Mouse (Mus musculus): ENCODE measurements around the gene Mroh9. TPM values are rescaled to one million over a fixed set of nuclear protein-coding genes. Genes with fewer than 3 reads are reported as not detected.

The Mroh9 gene
- polyA plus RNA-seq (2016; fragmentation: Nextera tagmentation; extraction: Ambion mirVana), result not detected in 2 replicates

- Histone ChIP-seq H3K4me3 (no peak within 1 kb of the TSS), H3K9me3 (no peaks in the 10 kb centered on the region), H3K4me1 (no peaks in the 10 kb centered on the region), H3K27ac (no peak within 1 kb of the TSS), H3K36me3 (replicated peaks) (no peaks in the 10 kb centered on the region), H3K27me3 (ENCODE audit: poor library complexity, severe bottlenecking) (no peaks in the 10 kb centered on the region)
- no peak for DNase-seq (ENCODE audit: extremely low spot score, low spot score)
- 91% methylated on average over 2 of the region's 2 CpGs for WGBS
These were observed at the start of gene Mroh9 for GRCm38 (mm10) chr1:163085570-163085969. Gene Mroh9 (minus strand): TSS chr1:163085670.

GRCm38 (mm10) chr1:163129976-163130375 is 44.5 kb upstream of the Mroh9 start:
- no peaks in the 10 kb centered on the region for H3K27me3 ChIP-seq (ENCODE audit: poor library complexity, severe bottlenecking)
- 71% methylated on average over 3 of the region's 3 CpGs for WGBS
- no peak overlapping the region for H3K27ac ChIP-seq
- H3K4me3 ChIP-seq, result no peak overlapping the region
- H3K9me3 ChIP-seq, result no peaks in the 10 kb centered on the region
- DNase-seq (ENCODE audit: extremely low spot score, low spot score), result no peak
- H3K36me3 ChIP-seq (replicated peaks), result no peaks in the 10 kb centered on the region
- H3K4me1 ChIP-seq, result peaks cover 4% of the 10 kb centered on the region; the same call in 1 of the 2 replicates

- H3K27ac ChIP-seq, result no peak overlapping the region
- 62% methylated on average over 9 of the region's 9 CpGs for WGBS
- no peak for DNase-seq (ENCODE audit: extremely low spot score, low spot score)
These were observed 43.8 kb upstream of the Mroh9 start for GRCm38 (mm10) chr1:163129129-163129900.

DNA sequence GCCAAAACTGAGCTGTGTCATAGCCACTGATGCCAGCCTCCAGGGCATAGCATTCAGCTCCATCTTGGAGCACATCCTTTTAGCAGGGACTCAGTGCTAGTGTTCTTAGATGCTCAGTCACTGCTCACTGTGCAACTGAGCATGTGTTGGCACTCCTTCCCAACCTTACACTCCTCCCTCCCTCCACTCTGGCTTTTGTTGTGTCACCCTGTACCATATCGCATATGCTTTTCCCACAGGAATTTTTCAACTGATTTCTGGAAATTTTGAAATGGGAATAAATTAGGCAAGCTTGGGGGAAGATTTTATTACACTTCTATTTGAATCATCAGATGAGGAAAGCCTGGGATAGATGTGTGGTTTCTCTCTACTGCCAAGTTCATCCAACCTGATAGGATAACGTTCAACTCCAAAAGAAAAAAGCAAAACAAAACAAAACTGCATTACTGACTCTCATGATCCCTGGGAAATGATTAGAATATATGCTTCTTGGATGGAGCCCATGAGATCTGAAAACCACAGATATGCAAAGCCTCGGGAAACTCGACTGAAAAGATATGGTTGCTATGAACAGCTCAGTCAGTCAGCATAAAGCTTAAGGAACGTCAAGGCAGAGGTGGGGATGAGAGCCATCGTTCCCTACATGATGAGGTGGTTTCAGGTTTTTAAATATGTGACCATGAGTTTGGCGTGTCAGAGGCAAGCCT is 40.9 kb upstream of the Mroh9 start:
- no peak overlapping the region for H3K27ac ChIP-seq
- DNase-seq (ENCODE audit: extremely low spot score, low spot score), result no peak
- peaks cover 4% of the 10 kb centered on the region; the same call in 1 of the 2 replicates for H3K4me1 ChIP-seq
- H3K36me3 ChIP-seq (replicated peaks), result no peaks in the 10 kb centered on the region
- no peaks in the 10 kb centered on the region for H3K9me3 ChIP-seq
- H3K4me3 ChIP-seq, result no peak overlapping the region
- 83% methylated on average over 7 of the region's 7 CpGs for WGBS
- H3K27me3 ChIP-seq (ENCODE audit: poor library complexity, severe bottlenecking), result no peaks in the 10 kb centered on the region

More at GRCm38 (mm10) chr1:163129129-163129900, 43.8 kb upstream of the Mroh9 start:
- no peaks in the 10 kb centered on the region for H3K36me3 ChIP-seq (replicated peaks)
- no peak overlapping the region for H3K4me3 ChIP-seq
- no peaks in the 10 kb centered on the region for H3K27me3 ChIP-seq (ENCODE audit: poor library complexity, severe bottlenecking)
- H3K4me1 ChIP-seq, result peaks cover 4% of the 10 kb centered on the region; the same call in 1 of the 2 replicates
- H3K9me3 ChIP-seq, result no peaks in the 10 kb centered on the region

DNA sequence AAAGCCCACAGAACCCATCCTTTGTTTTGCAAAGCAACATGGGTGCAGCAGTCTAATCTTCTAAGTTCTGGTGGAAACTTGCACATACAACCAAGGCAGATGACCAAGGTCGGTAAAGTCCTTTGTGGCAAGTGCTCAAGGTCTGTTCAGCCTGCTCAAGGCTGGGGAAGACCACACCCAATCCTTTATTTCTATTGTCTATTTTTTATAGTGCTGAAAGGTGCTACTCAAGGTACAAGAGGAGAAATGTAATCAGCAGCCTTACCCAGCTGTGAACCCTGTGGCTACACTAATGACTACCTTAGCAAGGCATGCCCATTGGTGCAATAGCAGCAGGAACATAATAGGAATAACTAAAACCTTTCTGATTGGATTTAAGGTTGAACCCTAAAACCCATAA is 36.9 kb upstream of the Mroh9 start:
- no peak for DNase-seq (ENCODE audit: extremely low spot score, low spot score)
- Histone ChIP-seq H3K4me1 (no peaks in the 10 kb centered on the region), H3K36me3 (replicated peaks) (no peaks in the 10 kb centered on the region), H3K9me3 (no peaks in the 10 kb centered on the region), H3K4me3 (no peak overlapping the region), H3K27me3 (ENCODE audit: poor library complexity, severe bottlenecking) (no peaks in the 10 kb centered on the region), H3K27ac (no peak overlapping the region)
- 93% methylated on average over 1 of the region's 1 CpGs for WGBS

- 75% methylated on average over 8 of the region's 8 CpGs for WGBS
- Histone ChIP-seq H3K4me1 (no peaks in the 10 kb centered on the region), H3K27ac (no peak overlapping the region), H3K27me3 (ENCODE audit: poor library complexity, severe bottlenecking) (no peaks in the 10 kb centered on the region), H3K36me3 (replicated peaks) (no peaks in the 10 kb centered on the region), H3K9me3 (no peaks in the 10 kb centered on the region), H3K4me3 (no peak overlapping the region)
- DNase-seq (ENCODE audit: extremely low spot score, low spot score), result no peak
These were observed 28.1 kb upstream of the Mroh9 start for GRCm38 (mm10) chr1:163113461-163114174.

DNA sequence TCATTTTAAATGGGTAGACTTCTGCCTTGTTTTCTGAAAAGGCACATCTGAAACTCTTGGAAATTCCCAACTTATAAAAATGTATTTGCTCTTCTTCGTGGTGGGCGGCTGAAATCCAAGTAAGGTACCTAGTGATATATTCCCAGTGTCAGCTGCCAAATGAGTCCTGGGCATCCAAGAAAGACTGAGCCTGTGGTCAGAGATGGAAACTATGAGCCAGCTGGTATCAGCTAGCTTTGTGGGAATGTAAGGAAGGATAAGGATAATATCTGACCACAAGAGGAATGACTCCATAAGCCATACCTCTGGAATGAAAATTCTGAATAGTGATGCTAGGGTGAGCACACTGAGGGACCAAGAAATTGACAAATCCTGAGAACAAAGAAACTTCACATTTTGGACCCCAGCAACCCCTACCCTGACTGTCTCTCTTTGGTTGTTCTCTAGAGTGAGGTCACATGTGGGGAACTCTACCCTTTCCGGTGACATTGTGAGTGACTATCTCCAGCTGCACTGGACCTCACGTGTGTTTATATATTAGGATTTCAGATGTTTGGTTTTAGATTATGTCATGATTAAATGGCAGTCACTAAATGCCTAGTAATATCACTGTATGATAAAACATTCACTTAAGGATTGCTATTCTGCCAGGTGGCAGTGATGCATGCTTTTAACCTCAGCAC is 27.2 kb upstream of the Mroh9 start:
- 91% methylated on average over 4 of the region's 4 CpGs for WGBS
- H3K4me3 ChIP-seq, result no peak overlapping the region
- no peak overlapping the region for H3K27ac ChIP-seq

DNA sequence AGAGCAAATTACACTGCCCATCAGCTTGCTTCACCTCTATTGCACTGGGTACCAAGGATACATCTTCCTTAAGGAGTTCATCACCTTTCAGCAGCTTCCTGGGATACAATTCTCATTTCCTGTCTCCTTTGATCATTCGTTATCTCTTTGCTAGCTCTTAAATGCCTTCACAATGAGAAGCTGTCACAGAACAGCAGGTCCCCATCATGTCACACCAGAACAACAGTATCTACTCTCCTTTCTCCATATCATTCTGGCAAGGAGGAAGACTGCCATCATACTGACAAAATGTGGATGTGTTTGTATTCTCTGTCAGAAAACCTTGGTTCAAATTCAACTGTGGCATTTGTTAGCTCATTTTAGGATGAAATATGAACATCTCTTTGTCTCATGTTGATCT is 19.5 kb upstream of the Mroh9 start:
- H3K27me3 ChIP-seq (ENCODE audit: poor library complexity, severe bottlenecking), result no peaks in the 10 kb centered on the region
- no peaks in the 10 kb centered on the region for H3K9me3 ChIP-seq
- H3K4me3 ChIP-seq, result no peak overlapping the region
- H3K36me3 ChIP-seq (replicated peaks), result no peaks in the 10 kb centered on the region
- no peaks in the 10 kb centered on the region for H3K4me1 ChIP-seq
- no peak for DNase-seq (ENCODE audit: extremely low spot score, low spot score)
- H3K27ac ChIP-seq, result no peak overlapping the region
- WGBS, result 73% methylated on average over 1 of the region's 1 CpGs

More for the DNA sequence above, 27.2 kb upstream of the Mroh9 start:
- H3K4me1 ChIP-seq, result no peaks in the 10 kb centered on the region
- H3K9me3 ChIP-seq, result no peaks in the 10 kb centered on the region
- no peak for DNase-seq (ENCODE audit: extremely low spot score, low spot score)
- H3K27me3 ChIP-seq (ENCODE audit: poor library complexity, severe bottlenecking), result no peaks in the 10 kb centered on the region
- no peaks in the 10 kb centered on the region for H3K36me3 ChIP-seq (replicated peaks)

GRCm38 (mm10) chr1:163091438-163092155 is 6.1 kb upstream of the Mroh9 start:
- Histone ChIP-seq H3K36me3 (replicated peaks) (no peaks in the 10 kb centered on the region), H3K27me3 (ENCODE audit: poor library complexity, severe bottlenecking) (no peaks in the 10 kb centered on the region), H3K9me3 (no peaks in the 10 kb centered on the region), H3K4me3 (no peak overlapping the region), H3K27ac (no peak overlapping the region), H3K4me1 (no peaks in the 10 kb centered on the region)
- 59% methylated on average over 10 of the region's 10 CpGs for WGBS
- no peak for DNase-seq (ENCODE audit: extremely low spot score, low spot score)

DNA sequence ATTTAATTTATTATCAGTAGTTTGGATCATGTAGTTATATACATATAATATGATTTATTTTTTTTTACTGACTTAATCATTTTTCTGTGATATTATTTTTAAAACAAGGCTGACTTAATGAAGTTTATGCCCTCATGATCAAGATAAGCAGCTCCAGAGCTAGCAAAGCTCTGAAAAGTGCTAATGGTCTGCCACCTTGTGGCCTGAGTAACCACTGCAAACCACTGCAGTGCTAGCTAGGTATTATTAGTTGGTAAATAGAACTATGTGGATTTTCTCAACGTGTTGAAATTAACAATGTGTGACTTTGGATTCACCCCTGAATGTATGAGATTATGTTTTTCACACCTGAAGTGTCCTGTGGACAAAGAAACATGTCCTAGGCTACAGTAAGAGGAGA is 15.0 kb downstream of the Mroh9 start:
- H3K4me3 ChIP-seq, result no peak overlapping the region
- H3K36me3 ChIP-seq (replicated peaks), result no peaks in the 10 kb centered on the region
- no peaks in the 10 kb centered on the region for H3K27me3 ChIP-seq (ENCODE audit: poor library complexity, severe bottlenecking)
- 5% methylated on average over 1 of the region's 1 CpGs for WGBS
- no peaks in the 10 kb centered on the region for H3K9me3 ChIP-seq
- no peak overlapping the region for H3K27ac ChIP-seq
- DNase-seq (ENCODE audit: extremely low spot score, low spot score), result no peak
- H3K4me1 ChIP-seq, result no peaks in the 10 kb centered on the region

GRCm38 (mm10) chr1:163060381-163060780 is 25.1 kb downstream of the Mroh9 start:
- WGBS, result 85% methylated on average over 3 of the region's 3 CpGs
- no peak for DNase-seq (ENCODE audit: extremely low spot score, low spot score)
- no peak overlapping the region for H3K4me3 ChIP-seq

GRCm38 (mm10) chr1:163057363-163057762 is 28.1 kb downstream of the Mroh9 start:
- no peaks in the 10 kb centered on the region for H3K4me1 ChIP-seq
- H3K9me3 ChIP-seq, result no peaks in the 10 kb centered on the region
- WGBS, result 37% methylated on average over 2 of the region's 2 CpGs
- no peak for DNase-seq (ENCODE audit: extremely low spot score, low spot score)
- H3K27ac ChIP-seq, result no peak overlapping the region
- H3K36me3 ChIP-seq (replicated peaks), result no peaks in the 10 kb centered on the region
- H3K27me3 ChIP-seq (ENCODE audit: poor library complexity, severe bottlenecking), result no peaks in the 10 kb centered on the region
- H3K4me3 ChIP-seq, result no peak overlapping the region

More at GRCm38 (mm10) chr1:163060381-163060780, 25.1 kb downstream of the Mroh9 start:
- H3K27me3 ChIP-seq (ENCODE audit: poor library complexity, severe bottlenecking), result no peaks in the 10 kb centered on the region
- no peaks in the 10 kb centered on the region for H3K4me1 ChIP-seq
- H3K27ac ChIP-seq, result no peak overlapping the region
- no peaks in the 10 kb centered on the region for H3K9me3 ChIP-seq
- H3K36me3 ChIP-seq (replicated peaks), result no peaks in the 10 kb centered on the region
